Mouse (Mus musculus) ES-Bruce4 (cell line): ENCODE measurements at regions not wholly inside any gene's neighbourhood (a gene's known extent, or its start where the extent isn't known, plus 50 kb on each side); places are given as distances from the start of the nearest gene placed in this dataset.

Source experiments
- CTCF ChIP-seq: IDR thresholded peaks from one replicate; pipeline ENCODE4 v1.8.1; 2011; ENCODE audit warnings: low read depth, low read length
- EP300 ChIP-seq: IDR thresholded peaks from 2 replicates; pipeline ENCODE4 v1.6.1; 2011; ENCODE audit warnings: low read depth, low read length; ENCODE audit not compliant: insufficient read depth
- POLR2A ChIP-seq: IDR thresholded peaks from one replicate; pipeline ENCODE4 v1.8.1; 2011; ENCODE audit warnings: low read length; ENCODE audit not compliant: insufficient read depth

GRCm38 (mm10) chr6:93065366-93065765 lies 122.1 kb upstream of the Adamts9 start:
- TF ChIP-seq CTCF (no peak), EP300 (no peak), POLR2A (no peak)
